Mouse (Mus musculus): ENCODE data around the gene Napepld.
"Not testable (repeated sequence)": the region's sequence is repeated elsewhere in the genome, so short reads cannot be mapped to it uniquely, and the experiment has no call there.

DNA sequence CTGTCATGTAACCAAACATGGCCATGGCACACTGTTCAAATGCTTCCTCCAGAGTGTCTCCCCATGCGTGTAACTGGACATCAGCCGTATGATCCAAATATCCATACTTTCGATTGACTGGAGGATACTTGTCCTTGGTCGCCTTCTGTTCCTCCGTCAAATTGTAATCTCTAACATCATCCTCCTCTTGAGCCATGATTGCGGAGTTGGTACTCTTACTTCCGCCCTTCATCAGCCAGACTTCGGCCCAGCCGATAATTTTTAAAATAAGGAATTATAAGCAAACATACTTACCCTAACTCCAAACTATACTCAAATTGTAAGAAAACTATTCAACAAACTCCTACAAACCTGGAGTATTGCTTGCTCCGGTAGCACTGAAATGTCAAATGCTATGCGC, 86.9 kb downstream of the Napepld start:
- TF ChIP-seq CTCF (IDR thresholded peaks at IDR 0.05; ENCODE audit: borderline replicate concordance, insufficient read depth, low read length); POLR2A (IDR thresholded peaks at IDR 0.05; ENCODE audit: low read depth, low read length): not testable (repeated sequence)

Measured in embryonic fibroblast, embryonic 13.5 days (primary cell).